11 mouse cellular contexts compared by ENCODE assay signal in genomic region chr10:43619059-43619531, GRCm38 (mm10). TPM values are rescaled to one million over a fixed set of nuclear protein-coding genes. Genes with fewer than 3 reads are reported as not detected.
DNase-seq lines count a peak whose midpoint lies in the region; ATAC-seq and TF ChIP-seq lines count a peak whose summit lies in the region.
"Had no signal": no experiment of that assay in that cellular context is flagged by ENCODE, and none has a peak within 500 bp of the region (broad histone marks: within the 10 kb centered on the region; RNA-seq: fewer than 3 reads in every experiment).

No protein-coding gene starts in this region.

- H3K4me3 ChIP-seq in kidney, embryonic 15.5 days (replicated peaks): no peak overlapping the region
- no peak overlapping the region for H3K4me3 ChIP-seq in kidney, embryonic 14.5 days (ENCODE audit: low read length)
- no peak overlapping the region for H3K4me3 ChIP-seq in embryonic facial prominence, embryonic 13.5 days
- H3K4me3 ChIP-seq in intestine, embryonic 15.5 days (replicated peaks): no peak overlapping the region
- H3K4me3 ChIP-seq in midbrain, postnatal 0 days (ENCODE audit: low read depth, low read length): no peak overlapping the region
- H3K4me3 ChIP-seq: limb, embryonic 15.5 days had no signal

- peak; percentile 60 for DNase-seq in midbrain, postnatal 0 days (ENCODE audit: low spot score)
- no peak for DNase-seq in right cerebral cortex, postnatal 14 days
- DNase-seq in spleen, postnatal 14 days (ENCODE audit: low spot score in 2 of 2): no peak
- DNase-seq in right cerebral cortex, adult 2 months (ENCODE audit: low spot score in 2 of 2): no peak
- DNase-seq: adrenal gland, adult 8-10 months; right cerebral cortex, postnatal 4 days had no signal

- no peaks in the 10 kb centered on the region for H3K9me3 ChIP-seq in kidney, embryonic 15.5 days (replicated peaks)
- H3K9me3 ChIP-seq in kidney, embryonic 14.5 days (ENCODE audit: control insufficient read depth, low read length): no peaks in the 10 kb centered on the region
- no peaks in the 10 kb centered on the region for H3K9me3 ChIP-seq in embryonic facial prominence, embryonic 13.5 days
- no peaks in the 10 kb centered on the region for H3K9me3 ChIP-seq in intestine, embryonic 15.5 days
- no peaks in the 10 kb centered on the region for H3K9me3 ChIP-seq in midbrain, postnatal 0 days (ENCODE audit: low read length)
- H3K9me3 ChIP-seq: limb, embryonic 15.5 days had no signal

- H3K27me3 ChIP-seq in kidney, embryonic 15.5 days: no peaks in the 10 kb centered on the region
- no peaks in the 10 kb centered on the region for H3K27me3 ChIP-seq in kidney, embryonic 14.5 days (ENCODE audit: control insufficient read depth, insufficient read depth, low read length)
- no peaks in the 10 kb centered on the region for H3K27me3 ChIP-seq in embryonic facial prominence, embryonic 13.5 days
- H3K27me3 ChIP-seq in intestine, embryonic 15.5 days (replicated peaks): no peaks in the 10 kb centered on the region
- H3K27me3 ChIP-seq in midbrain, postnatal 0 days (ENCODE audit: insufficient read depth, low read length): no peaks in the 10 kb centered on the region
- H3K27me3 ChIP-seq: limb, embryonic 15.5 days had no signal

- H3K9ac ChIP-seq in kidney, embryonic 15.5 days: no peak overlapping the region
- no peak overlapping the region for H3K9ac ChIP-seq in kidney, embryonic 14.5 days (ENCODE audit: low read depth, low read length)
- no peak overlapping the region for H3K9ac ChIP-seq in embryonic facial prominence, embryonic 13.5 days
- H3K9ac ChIP-seq in intestine, embryonic 15.5 days: no peak overlapping the region
- peak overlapping the region; percentile 33 for H3K9ac ChIP-seq in midbrain, postnatal 0 days (replicated peaks; ENCODE audit: low read length, poor library complexity, severe bottlenecking)
- H3K9ac ChIP-seq: limb, embryonic 15.5 days had no signal

- 7% methylated on average over 6 of the region's 6 CpGs for WGBS in kidney, embryonic 15.5 days
- 6% methylated on average over 6 of the region's 6 CpGs for WGBS in kidney, embryonic 14.5 days
- WGBS in embryonic facial prominence, embryonic 13.5 days: 7% methylated on average over 6 of the region's 6 CpGs
- WGBS in intestine, embryonic 15.5 days: 18% methylated on average over 6 of the region's 6 CpGs
- WGBS in midbrain, postnatal 0 days: 6% methylated on average over 6 of the region's 6 CpGs

- H3K4me1 ChIP-seq in kidney, embryonic 15.5 days: peaks cover 6% of the 10 kb centered on the region; the same call in 1 of the 2 replicates
- no peaks in the 10 kb centered on the region for H3K4me1 ChIP-seq in kidney, embryonic 14.5 days (ENCODE audit: control insufficient read depth, insufficient read depth, low read length)
- peaks cover 18% of the 10 kb centered on the region for H3K4me1 ChIP-seq in embryonic facial prominence, embryonic 13.5 days
- H3K4me1 ChIP-seq in intestine, embryonic 15.5 days (replicated peaks): 0 out of 2 replicates have a peak, but pooled peaks cover 6% of the 10 kb centered on the region
- peaks cover 2% of the 10 kb centered on the region; the same call in 1 of the 2 replicates for H3K4me1 ChIP-seq in midbrain, postnatal 0 days (ENCODE audit: insufficient read depth, low read length)

- ATAC-seq in kidney, embryonic 15.5 days (replicated peaks; ENCODE audit: low FRiP score): no peak
- ATAC-seq in kidney, embryonic 14.5 days (ENCODE audit: low FRiP score, low TSS enrichment): no peak
- no peak for ATAC-seq in embryonic facial prominence, embryonic 13.5 days (ENCODE audit: insufficient number of reproducible peaks, insufficient read depth, low FRiP score, low TSS enrichment, low read depth)
- no peak for ATAC-seq in intestine, embryonic 15.5 days
- peak; percentile 56 for ATAC-seq in midbrain, postnatal 0 days (ENCODE audit: low FRiP score)

- no peak for TF ChIP-seq CTCF in midbrain, postnatal 0 days (IDR thresholded peaks at IDR 0.05)

- H3K27ac ChIP-seq in kidney, embryonic 15.5 days: no peak overlapping the region
- H3K27ac ChIP-seq in kidney, embryonic 14.5 days (ENCODE audit: low read depth, low read length): no peak overlapping the region
- peak overlapping the region; percentile 28; the same call in 1 of the 2 replicates for H3K27ac ChIP-seq in embryonic facial prominence, embryonic 13.5 days
- H3K27ac ChIP-seq in intestine, embryonic 15.5 days: no peak overlapping the region
- H3K27ac ChIP-seq in midbrain, postnatal 0 days (ENCODE audit: low read depth, low read length): peak overlapping the region; percentile 39
- H3K27ac ChIP-seq: limb, embryonic 15.5 days had no signal

- no peaks in the 10 kb centered on the region for H3K36me3 ChIP-seq in kidney, embryonic 15.5 days
- H3K36me3 ChIP-seq in kidney, embryonic 14.5 days (ENCODE audit: control insufficient read depth, insufficient read depth, low read length): no peaks in the 10 kb centered on the region
- H3K36me3 ChIP-seq in embryonic facial prominence, embryonic 13.5 days: no peaks in the 10 kb centered on the region
- no peaks in the 10 kb centered on the region for H3K36me3 ChIP-seq in intestine, embryonic 15.5 days
- no peaks in the 10 kb centered on the region for H3K36me3 ChIP-seq in midbrain, postnatal 0 days (ENCODE audit: insufficient read depth, low read length)
- H3K36me3 ChIP-seq: limb, embryonic 15.5 days had no signal

- H3K4me2 ChIP-seq in kidney, embryonic 15.5 days: peak overlapping the region; percentile 36
- no peak overlapping the region for H3K4me2 ChIP-seq in kidney, embryonic 14.5 days (replicated peaks; ENCODE audit: low read depth, low read length)
- H3K4me2 ChIP-seq in embryonic facial prominence, embryonic 13.5 days: peak overlapping the region; percentile 43
- H3K4me2 ChIP-seq in intestine, embryonic 15.5 days (replicated peaks): peak overlapping the region; percentile 19
- H3K4me2 ChIP-seq in midbrain, postnatal 0 days (ENCODE audit: low read depth, low read length, poor library complexity, severe bottlenecking): no peak overlapping the region; the same call in 1 of the 2 replicates
- H3K4me2 ChIP-seq: limb, embryonic 15.5 days had no signal

RNA-seq across cellular contexts. Expression of gene Cd24a, which starts 41.0 kb away (rescaled TPM):
- polyA plus RNA-seq in kidney, embryonic 15.5 days (2015; fragmentation: Nextera tagmentation; extraction: Ambion mirVana): 425 and 436 TPM in 2 replicates
- 609 and 623 TPM in 2 replicates for polyA plus RNA-seq in kidney, embryonic 14.5 days (2014; fragmentation: Nextera tagmentation; extraction: Ambion mirVana)
- polyA plus RNA-seq in embryonic facial prominence, embryonic 13.5 days (2015; fragmentation: Nextera tagmentation; extraction: Ambion mirVana): 260 and 274 TPM in 2 replicates
- 189 and 204 TPM in 2 replicates for polyA plus RNA-seq in intestine, embryonic 15.5 days (2015; fragmentation: Nextera tagmentation; extraction: Ambion mirVana)
- 609 and 613 TPM in 2 replicates for total RNA-seq in midbrain, postnatal 0 days (2014; rRNA removed)
- 326 TPM in 2 replicates for polyA plus RNA-seq in midbrain, postnatal 0 days (2015; fragmentation: Nextera tagmentation; extraction: Ambion mirVana)

Comparison
In these comparisons a context has a peak if more than half of its experiments do, and no peak if none do; other contexts are left out.
1. H3K4me2 ChIP-seq: peak in kidney, embryonic 15.5 days (single experiment), embryonic facial prominence, embryonic 13.5 days (single experiment) and intestine, embryonic 15.5 days (single experiment); none in kidney, embryonic 14.5 days (single experiment) and midbrain, postnatal 0 days (single experiment).
2. H3K27ac ChIP-seq: peak in embryonic facial prominence, embryonic 13.5 days (single experiment) and midbrain, postnatal 0 days (single experiment); none in kidney, embryonic 15.5 days (single experiment), kidney, embryonic 14.5 days (single experiment) and intestine, embryonic 15.5 days (single experiment).